Mouse (Mus musculus) CH12F3 (cell line): ENCODE measurements around the gene Hist1h4b.
"Not testable (repeated sequence)": the region's sequence is repeated elsewhere in the genome, so short reads cannot be mapped to it uniquely, and the experiment has no call there.

ENCODE experiments used
- in situ Hi-C: fragments of 300-500 bp; cut with MboI; formaldehyde crosslinking; loops from 2 replicates; pipeline ENCODE4 v1.14.3; 2020; ENCODE audit warnings: low sequenced_read_pairs

Gene Hist1h4b

GRCm38 (mm10) chr13:23739922-23740252 lies 16.9 kb upstream of the Hist1h4b start:
- in situ Hi-C loops, result no loop called here

DNA sequence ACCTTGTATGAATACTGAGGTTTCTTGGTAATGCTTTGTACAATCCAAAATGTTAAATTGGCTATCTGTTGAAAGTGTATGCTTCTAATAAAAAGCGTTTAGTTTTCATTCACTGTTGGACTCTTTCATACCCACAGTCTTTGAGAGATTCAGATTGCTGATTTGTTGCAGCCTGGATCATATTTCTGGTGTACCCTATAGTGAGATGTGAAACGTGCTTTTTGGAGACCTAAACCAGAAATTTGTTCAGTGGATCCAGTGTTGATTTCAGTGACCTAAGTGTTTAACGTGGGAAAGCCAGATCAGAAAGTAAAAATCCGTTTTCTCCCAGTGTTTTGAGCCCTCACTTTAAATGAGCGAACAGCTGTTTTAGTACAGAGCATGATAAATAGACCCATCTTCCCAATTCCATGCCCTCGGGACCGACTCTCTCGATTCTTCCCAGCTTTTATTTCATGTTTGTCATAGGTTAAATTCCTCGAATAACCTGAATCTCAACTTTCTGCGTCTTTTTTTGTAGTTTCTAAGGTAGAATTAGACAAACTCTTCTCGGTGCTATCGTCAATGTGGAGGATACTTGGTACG lies 16.5 kb upstream of the Hist1h4b start:
- in situ Hi-C loops, result no loop called here

GRCm38 (mm10) chr13:23740910-23741309 lies 15.9 kb upstream of the Hist1h4b start:
- in situ Hi-C loops, result no loop called here

DNA sequence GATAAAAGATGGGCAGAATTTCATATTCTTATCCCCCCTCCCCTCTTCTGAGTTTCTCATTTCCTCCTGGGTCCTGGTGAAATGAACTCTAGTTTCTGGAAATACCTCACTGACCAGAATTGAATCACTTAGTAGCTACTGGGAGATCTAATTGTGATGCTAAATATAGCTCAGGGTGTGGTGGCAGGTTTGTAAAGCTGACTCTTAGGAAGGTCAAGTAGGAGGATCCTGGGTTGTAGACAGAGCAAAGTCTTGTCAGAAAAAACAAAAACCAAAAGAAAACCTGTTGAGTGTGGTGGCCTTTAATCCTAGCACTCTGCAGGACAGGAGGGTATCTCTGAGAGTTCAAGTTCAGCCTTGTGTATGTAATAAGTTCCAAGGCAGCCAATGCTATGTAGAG lies 14.8 kb upstream of the Hist1h4b start:
- in situ Hi-C loops, result no loop called here

DNA sequence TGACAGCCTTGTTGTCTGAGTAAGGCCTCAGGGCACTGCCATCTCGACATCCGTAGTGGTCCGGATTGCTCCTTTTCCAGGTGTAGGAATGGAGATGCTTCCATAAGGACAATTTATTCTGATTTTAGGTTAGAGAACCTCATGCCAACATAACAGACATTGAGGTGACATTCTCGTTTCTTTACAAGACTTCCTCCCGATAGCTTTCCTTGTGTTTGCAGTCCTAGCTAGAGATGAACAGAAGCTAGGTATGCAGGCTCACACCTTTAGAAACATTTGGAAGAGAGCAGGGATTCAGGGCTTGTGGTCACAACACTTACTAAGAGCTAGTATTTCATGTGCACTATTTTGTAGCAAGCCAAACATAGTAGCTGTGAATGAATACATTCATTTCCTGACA lies 13.6 kb upstream of the Hist1h4b start:
- in situ Hi-C loops, result no loop called here

DNA sequence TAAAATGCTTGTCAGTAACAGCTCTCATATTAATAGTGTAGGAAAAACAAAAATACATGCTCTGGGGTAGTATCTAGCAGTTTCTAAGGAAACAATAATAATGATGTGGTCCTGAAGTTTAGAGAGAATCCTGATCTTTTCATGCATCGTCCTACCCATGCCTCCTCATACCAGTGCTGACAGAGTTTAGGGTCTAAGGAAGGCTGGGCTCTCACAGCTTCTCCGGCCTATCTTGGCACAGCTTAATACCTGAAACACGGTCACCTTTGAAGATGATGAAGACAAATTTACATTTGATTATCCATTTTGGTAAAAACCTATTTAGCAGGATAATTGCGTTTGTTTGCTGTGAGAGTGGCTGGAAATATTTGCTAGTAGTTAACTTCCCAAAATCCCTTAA lies 12.8 kb upstream of the Hist1h4b start:
- in situ Hi-C loops, result no loop called here

DNA sequence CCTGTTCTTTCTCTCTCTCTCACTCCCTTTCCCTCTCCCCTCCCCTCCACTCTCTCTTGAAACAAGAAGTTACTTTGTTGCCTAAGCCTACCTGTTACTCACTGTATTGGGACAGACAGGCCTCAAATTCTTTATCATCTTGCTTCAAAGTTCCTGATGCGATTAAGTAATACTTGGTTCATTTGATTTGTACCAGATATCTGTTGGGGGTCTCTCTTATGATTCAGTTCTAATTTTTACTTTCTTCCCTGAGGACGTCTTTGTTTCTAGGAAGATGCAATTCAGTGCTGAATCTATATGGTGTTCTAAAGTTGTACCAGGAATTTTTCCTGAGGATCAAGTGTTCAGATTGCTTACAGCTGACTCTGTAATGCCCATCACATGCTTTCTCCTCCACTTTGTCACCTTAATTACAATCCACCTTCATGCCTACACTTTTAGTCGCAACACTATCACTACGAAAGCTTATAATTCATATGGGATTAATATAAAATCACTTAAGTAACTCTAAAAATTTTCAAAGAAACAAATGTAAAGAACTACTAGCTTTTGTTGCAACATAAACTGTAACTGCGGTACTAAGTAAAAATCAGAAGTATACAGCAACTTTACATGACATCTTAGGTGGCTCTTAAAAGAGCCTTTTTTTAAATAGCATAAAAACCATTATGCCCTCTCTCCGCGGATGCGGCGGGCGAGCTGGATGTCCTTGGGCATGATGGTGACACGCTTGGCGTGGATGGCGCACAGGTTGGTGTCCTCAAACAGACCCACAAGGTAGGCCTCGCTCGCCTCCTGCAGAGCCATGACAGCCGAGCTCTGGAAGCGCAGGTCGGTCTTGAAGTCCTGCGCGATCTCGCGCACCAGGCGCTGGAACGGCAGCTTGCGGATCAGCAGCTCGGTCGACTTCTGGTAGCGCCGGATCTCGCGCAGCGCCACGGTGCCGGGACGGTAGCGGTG lies 12.1 kb upstream of the Hist1h4b start:
- in situ Hi-C loops, result no loop called here

DNA sequence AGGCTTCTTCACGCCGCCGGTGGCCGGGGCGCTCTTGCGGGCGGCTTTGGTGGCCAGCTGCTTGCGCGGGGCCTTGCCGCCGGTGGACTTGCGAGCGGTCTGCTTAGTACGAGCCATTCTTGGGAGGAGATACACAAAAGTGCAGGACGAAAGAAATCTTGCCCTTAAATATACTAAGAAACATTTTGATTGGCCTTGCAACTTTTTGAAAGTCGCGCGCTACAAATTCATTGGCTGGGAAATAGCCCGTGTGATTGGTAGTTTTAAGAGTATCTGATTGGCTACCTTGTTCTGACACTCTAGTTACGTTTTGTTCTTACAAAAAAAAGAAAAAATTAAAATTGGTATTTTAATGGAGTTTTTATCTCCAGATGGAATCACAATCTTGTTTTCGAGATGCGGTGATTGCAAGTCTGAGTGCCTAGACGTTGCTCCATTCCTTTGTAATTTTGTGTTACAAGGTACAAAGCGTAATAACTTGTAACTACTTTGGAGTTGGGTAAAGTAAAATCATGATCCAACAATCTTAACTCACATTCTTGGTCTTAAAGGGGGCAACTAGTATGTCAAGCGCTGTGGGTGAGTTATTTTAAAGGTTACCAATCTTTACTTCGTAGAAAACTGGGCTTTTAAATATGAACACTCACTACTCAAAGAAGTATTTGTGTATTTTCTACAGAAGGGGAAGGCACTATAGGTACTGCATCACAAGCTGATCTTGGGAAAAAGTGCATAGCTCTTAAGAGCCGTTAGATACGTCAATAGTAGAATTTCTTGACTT lies 11.2 kb upstream of the Hist1h4b start, which contains the start of gene Hist1h3c:
Gene Hist1h3c (minus strand): TSS at position 222 of the 781 bp plus-strand sequence.
- in situ Hi-C loops, result no loop called here

GRCm38 (mm10) chr13:23746201-23747080 lies 10.4 kb upstream of the Hist1h4b start, which contains the start of gene Hist1h2bb:
Hist1h2bb (plus strand) TSS chr13:23746734.
- in situ Hi-C loops, result not testable (repeated sequence)

DNA sequence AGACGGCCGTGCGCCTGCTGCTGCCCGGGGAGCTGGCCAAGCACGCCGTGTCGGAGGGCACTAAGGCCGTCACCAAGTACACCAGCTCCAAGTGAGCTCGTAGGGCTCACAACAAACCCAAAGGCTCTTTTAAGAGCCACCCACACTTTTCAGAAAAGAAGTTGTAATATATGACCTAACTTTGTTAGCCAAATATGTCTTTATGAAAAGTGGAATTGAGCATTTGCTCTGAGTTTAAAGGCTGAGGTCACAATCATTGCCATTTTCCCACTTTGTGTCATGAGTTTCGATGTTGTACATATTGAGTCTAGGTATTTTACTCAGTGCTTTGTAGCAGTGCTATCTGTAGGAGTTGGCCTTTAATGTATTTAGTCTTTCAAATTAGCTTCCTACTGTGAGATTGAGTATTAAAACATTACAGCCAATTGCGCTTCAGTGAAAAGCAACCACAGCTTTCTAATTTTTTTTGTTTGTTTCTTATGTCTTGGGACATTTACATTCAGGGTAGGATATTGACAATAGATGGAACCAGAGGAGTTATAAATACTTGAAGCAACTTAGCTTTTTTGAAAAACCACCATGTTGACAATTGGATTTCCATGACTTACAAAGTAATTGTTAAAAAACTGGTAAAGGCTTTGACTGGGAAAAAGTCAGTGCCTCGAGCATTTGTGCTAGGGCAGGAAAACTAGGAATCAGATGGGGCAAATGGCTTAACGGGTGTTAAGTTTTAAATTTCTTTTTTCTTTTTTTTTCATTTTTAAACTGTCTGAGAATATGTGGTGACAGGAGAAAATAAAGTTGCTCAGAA lies 9.5 kb upstream of the Hist1h4b start:
- in situ Hi-C loops, result no loop called here

DNA sequence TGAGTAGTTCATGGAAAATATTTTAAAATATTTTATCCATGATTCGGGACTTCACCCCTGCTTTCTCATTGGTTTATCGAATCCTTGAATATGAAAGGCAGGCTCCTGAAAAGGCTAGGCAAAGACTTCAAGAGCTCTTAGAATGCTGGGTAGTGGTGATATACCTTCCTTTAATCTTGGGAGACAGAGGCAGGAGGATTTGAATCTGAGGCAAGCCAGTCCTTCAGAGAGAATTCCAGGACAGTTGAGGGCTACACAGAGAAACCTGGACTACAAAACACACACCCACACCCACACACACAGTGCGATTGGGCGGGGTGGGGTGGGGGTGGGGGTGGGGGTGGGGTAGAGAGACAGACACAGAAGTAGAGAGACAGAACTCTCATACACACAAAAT lies 8.9 kb upstream of the Hist1h4b start:
- in situ Hi-C loops, result no loop called here

- in situ Hi-C loops, result loop anchor here (25.0 kb wide), 1 partner anchor 1712 kb away; the partner anchor contains the start of genes Hist1h2ag, Hist1h2ah, Hist1h2bj and Hist1h2bk
These were observed 7.2 kb upstream of the Hist1h4b start for GRCm38 (mm10) chr13:23749563-23750121.

GRCm38 (mm10) chr13:23750839-23751477 lies 5.9 kb upstream of the Hist1h4b start, which contains the start of gene Hist1h2ab:
Hist1h2ab (plus strand) TSS chr13:23751126.
- in situ Hi-C loops, result loop anchor here (25.0 kb wide), 1 partner anchor 1714 kb away; the partner anchor contains the start of genes Hist1h2ag, Hist1h2ah, Hist1h2bj and Hist1h2bk

DNA sequence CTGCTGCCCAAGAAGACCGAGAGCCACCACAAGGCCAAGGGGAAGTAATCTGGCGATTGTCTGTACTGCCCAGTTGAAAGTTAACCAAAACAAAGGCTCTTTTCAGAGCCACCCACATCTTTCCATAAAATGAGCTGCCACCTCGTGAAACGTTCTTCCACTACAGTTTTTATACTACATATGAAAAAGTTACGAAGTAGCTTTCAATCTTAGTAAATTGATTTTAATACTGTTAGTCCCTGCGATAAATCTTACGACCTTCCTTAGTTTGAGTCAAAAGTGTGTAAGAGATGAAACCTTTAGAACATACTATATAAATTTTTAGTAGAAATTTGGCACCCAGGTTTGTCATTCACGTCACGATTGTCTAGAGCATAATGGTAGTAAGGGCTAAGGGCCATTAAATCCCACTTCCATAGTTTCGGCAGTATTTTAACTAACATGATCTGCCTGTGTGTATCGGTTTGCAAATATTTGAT lies 5.3 kb upstream of the Hist1h4b start:
- in situ Hi-C loops, result loop anchor here (25.0 kb wide), 1 partner anchor 1714 kb away; the partner anchor contains the start of genes Hist1h2ag, Hist1h2ah, Hist1h2bj and Hist1h2bk

DNA sequence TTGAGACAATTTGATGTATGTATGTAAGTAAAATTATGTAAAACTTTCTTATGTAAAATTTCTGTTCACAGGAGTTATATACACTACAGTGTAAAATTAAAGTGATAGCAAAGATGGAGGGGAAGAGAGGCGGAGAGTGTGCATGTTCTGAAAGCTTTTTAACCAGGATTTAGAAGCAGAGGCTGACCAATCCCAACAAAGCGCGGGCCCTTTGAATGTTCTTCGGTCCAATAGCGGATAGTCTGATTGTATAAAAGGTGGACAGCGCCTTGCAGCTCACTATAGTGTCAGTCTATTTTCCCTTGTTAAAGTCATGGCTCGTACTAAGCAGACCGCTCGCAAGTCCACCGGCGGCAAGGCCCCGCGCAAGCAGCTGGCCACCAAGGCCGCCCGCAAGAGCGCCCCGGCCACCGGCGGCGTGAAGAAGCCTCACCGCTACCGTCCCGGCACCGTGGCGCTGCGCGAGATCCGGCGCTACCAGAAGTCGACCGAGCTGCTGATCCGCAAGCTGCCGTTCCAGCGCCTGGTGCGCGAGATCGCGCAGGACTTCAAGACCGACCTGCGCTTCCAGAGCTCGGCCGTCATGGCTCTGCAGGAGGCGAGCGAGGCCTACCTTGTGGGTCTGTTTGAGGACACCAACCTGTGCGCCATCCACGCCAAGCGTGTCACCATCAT lies 4.6 kb upstream of the Hist1h4b start, which contains the start of gene Hist1h3b:
Gene Hist1h3b (plus strand): TSS at position 201 of the 675 bp plus-strand sequence.
- in situ Hi-C loops, result loop anchor here (25.0 kb wide), 1 partner anchor 1715 kb away; the partner anchor contains the start of genes Hist1h2ag, Hist1h2ah, Hist1h2bj and Hist1h2bk

DNA sequence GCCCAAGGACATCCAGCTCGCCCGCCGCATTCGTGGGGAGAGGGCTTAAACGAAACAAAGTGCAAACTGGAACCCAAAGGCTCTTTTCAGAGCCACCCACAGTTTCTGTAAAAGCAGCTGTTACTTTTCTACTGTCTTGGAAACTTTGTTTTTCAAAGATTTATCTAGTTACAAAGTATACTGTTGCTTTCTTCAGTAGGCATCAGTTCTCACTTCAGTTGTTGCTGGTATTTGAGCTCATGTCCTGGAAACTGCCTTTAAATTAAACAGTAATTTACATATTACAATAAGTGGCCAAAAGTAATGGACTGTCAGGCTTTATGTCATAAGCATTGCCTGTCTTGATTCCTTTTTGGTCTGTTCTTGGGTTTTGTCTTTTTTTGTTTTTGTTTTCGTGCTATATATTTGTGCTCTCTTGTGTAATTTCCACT lies 4.1 kb upstream of the Hist1h4b start:
- in situ Hi-C loops, result loop anchor here (25.0 kb wide), 1 partner anchor 1715 kb away; the partner anchor contains the start of genes Hist1h2ag, Hist1h2ah, Hist1h2bj and Hist1h2bk
